Mouse (Mus musculus) cerebellum, adult 8-10 months (tissue): ENCODE measurements at regions not wholly inside any gene's neighbourhood (a gene's known extent, or its start where the extent isn't known, plus 50 kb on each side); places are given as distances from the start of the nearest gene placed in this dataset.

Experiments
- DNase-seq: peaks from one replicate; pipeline ENCODE4 v3.0.0; 2022

GRCm38 (mm10) chr5:91456924-91457323 is 54.1 kb upstream of the Btc start:
- no peak for DNase-seq

GRCm38 (mm10) chr5:91464876-91465508 is 52.4 kb upstream of the Parm1 start:
- DNase-seq, result peak; percentile 3
